Mouse (Mus musculus) stomach, embryonic 16.5 days (tissue): Measurements from ENCODE around the gene Gne. TPM values are rescaled to one million over a fixed set of nuclear protein-coding genes. Genes with fewer than 3 reads are reported as not detected.

ENCODE experiments used
- ATAC-seq: fragments of 200-750 bp; cut with Nextera tagmentation; 2 replicates; pipeline ENCODE4 v1.8.0; 2017; ENCODE audit warnings: moderate number of reproducible peaks, moderate TSS enrichment; ENCODE audit not compliant: insufficient read depth, low FRiP score
- H3K27ac ChIP-seq: fragments of 300-500 bp; sonication (generic); 2 replicates; pipeline ENCODE4 v1.5.1; 2014; ENCODE audit warnings: low read length
- H3K27me3 ChIP-seq: fragments of 300-500 bp; sonication (generic); 2 replicates; pipeline ENCODE4 v1.6.1; 2014; ENCODE audit warnings: low read length, control low read depth, mixed read lengths; ENCODE audit not compliant: control insufficient read depth, insufficient read depth
- H3K36me3 ChIP-seq: fragments of 300-500 bp; sonication (generic); 2 replicates; pipeline ENCODE4 v1.6.1; 2014; ENCODE audit warnings: low read length; ENCODE audit not compliant: control insufficient read depth, insufficient read depth
- H3K4me1 ChIP-seq: fragments of 300-500 bp; sonication (generic); 2 replicates; pipeline ENCODE4 v1.6.1; 2014; ENCODE audit warnings: low read length, control low read depth, mixed read lengths; ENCODE audit not compliant: control insufficient read depth, insufficient read depth
- H3K4me2 ChIP-seq: fragments of 300-500 bp; sonication (generic); 2 replicates; pipeline ENCODE4 v1.6.1; 2014; ENCODE audit warnings: low read depth, low read length, mixed read lengths
- H3K4me3 ChIP-seq: fragments of 300-500 bp; sonication (generic); replicated peaks from 2 replicates; pipeline ENCODE4 v1.5.1; 2014; ENCODE audit warnings: mild to moderate bottlenecking, low read length
- H3K9ac ChIP-seq: fragments of 300-500 bp; sonication (generic); 2 replicates; pipeline ENCODE4 v1.6.1; 2014; ENCODE audit warnings: low read length
- H3K9me3 ChIP-seq: fragments of 300-500 bp; sonication (generic); replicated peaks from 2 replicates; pipeline ENCODE4 v1.6.1; 2016; ENCODE audit warnings: low read length, control low read depth; ENCODE audit not compliant: control insufficient read depth
- WGBS: fragments of 180-500 bp; shearing (Covaris S2); extraction: QIAGEN DNeasy Blood & Tissue Kit; methylation state at CpG from one replicate; pipeline ENCODE4 v1.1.7; 2014; 5-methylcytosine and 5-hydroxymethylcytosine counted together
- polyA plus RNA-seq: library from polyadenylated mRNA; unstranded; fragments of >200 nt; fragmentation: Nextera tagmentation; extraction: Ambion mirVana; gene quantifications from 2 replicates; pipeline ENCODE4 v1.2.1, GENCODE M21; 2015

Gene Gne
- polyA plus RNA-seq, 1 experiment from 2014 or later = 30.0 TPM

DNA sequence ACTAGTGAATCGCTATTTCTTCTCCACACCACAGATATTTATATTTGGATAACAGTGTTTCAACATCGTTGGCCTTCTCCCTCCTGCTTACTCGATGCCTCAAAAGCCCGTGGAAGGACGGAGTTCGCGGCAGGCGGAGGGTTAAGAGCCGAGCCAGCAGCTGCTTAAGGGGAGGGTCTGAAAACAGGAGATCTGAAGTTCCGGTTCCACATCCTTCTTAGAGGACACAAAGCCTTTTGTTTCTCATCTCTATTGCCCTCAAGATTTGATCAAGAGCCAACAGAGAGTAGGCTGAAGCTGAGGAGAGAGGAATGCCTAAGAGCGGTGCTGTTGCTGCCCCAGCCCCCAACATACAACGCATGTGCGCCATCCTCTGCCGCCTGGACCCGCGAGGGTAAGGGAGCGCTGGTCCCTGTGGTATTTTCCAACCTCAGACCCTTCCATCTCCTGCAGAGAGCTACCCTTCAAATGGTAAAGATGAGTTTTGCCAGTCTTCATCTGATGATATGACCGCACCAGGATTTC, 22.4 kb upstream of the Gne start:
- Histone ChIP-seq H3K4me1 (peaks cover 36% of the 10 kb centered on the region), H3K9ac (peak overlapping the region; percentile 31), H3K27me3 (no peaks in the 10 kb centered on the region), H3K27ac (peak overlapping the region; percentile 40; the same call in 1 of the 2 replicates), H3K36me3 (no peaks in the 10 kb centered on the region), H3K9me3 (no peaks in the 10 kb centered on the region), H3K4me3 (peak overlapping the region; percentile 28), H3K4me2 (peak overlapping the region; percentile 42)
- ATAC-seq = 0 out of 2 replicates have a peak, but pooled peaks have one; percentile 49
- 18% methylated on average over 18 of the region's 18 CpGs for WGBS

DNA sequence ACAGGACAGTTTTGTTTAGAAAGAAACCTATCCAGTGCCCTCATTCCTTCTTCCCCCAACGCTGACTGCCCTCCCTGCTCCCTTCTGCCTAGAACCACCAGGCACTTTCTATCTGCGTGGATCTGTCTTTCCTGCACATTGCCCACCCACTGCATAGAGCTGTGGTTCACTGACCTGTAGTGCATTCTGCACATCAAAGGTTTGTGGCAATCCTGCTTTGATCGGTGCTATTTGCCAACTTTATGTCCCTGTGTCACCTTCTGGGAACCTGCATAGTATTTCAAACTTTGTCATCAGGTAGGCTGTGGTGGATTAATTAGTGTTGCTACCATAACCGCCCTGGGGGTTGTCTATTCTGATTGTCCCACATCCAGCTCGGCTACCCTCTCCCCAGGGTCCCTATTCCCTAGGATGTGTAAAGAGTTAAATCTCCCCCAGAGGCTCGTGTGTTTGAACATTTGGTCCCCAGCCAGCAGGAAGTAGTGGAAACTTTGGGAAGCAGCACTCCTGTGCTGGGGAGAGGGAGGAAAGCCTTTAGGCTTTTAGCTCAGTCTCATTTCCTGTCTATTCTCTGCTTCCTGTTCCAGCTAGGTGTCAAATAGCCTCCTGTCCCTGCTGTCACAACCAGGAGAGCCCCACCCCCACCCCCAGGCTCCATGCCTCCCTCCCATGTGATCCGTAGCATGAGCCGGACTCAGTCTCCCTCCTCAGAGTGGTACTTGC, 20.4 kb upstream of the Gne start:
- Histone ChIP-seq H3K9ac (0 out of 2 replicates have a peak overlapping the region, but pooled peaks have one; percentile 23), H3K4me2 (no peak overlapping the region), H3K27ac (peak overlapping the region; percentile 29; the same call in 1 of the 2 replicates), H3K4me3 (no peak overlapping the region), H3K9me3 (no peaks in the 10 kb centered on the region), H3K27me3 (no peaks in the 10 kb centered on the region), H3K36me3 (no peaks in the 10 kb centered on the region), H3K4me1 (peaks cover 36% of the 10 kb centered on the region)
- WGBS = 42% methylated on average over 8 of the region's 8 CpGs
- no peak for ATAC-seq

DNA sequence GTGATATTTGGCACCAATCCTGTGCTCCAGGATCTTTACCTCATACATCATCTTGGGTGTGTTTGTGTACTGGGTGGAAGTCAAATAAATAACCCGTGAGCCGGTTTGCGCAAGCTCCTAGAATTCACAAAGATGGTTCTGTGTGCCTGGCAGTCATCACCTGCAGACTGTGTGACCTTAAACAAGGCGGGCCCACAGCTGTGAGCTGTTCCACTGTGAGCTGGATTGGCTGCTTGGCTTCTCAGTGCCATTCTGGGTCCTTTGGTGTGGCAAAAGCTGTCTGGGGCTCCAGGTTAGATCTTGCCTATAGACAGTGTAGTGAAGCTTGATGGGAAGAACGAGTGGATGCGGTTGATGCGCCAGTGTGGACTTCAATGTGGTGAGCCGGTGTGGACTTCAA, 19.6 kb upstream of the Gne start:
- Histone ChIP-seq H3K4me3 (no peak overlapping the region), H3K27ac (peak overlapping the region; percentile 15; the same call in 1 of the 2 replicates), H3K4me1 (peaks cover 36% of the 10 kb centered on the region), H3K27me3 (no peaks in the 10 kb centered on the region), H3K9me3 (no peaks in the 10 kb centered on the region), H3K4me2 (no peak overlapping the region), H3K9ac (no peak overlapping the region), H3K36me3 (no peaks in the 10 kb centered on the region)
- 61% methylated on average over 8 of the region's 8 CpGs for WGBS
- ATAC-seq = peak; percentile 57; the same call in 1 of the 2 replicates

DNA sequence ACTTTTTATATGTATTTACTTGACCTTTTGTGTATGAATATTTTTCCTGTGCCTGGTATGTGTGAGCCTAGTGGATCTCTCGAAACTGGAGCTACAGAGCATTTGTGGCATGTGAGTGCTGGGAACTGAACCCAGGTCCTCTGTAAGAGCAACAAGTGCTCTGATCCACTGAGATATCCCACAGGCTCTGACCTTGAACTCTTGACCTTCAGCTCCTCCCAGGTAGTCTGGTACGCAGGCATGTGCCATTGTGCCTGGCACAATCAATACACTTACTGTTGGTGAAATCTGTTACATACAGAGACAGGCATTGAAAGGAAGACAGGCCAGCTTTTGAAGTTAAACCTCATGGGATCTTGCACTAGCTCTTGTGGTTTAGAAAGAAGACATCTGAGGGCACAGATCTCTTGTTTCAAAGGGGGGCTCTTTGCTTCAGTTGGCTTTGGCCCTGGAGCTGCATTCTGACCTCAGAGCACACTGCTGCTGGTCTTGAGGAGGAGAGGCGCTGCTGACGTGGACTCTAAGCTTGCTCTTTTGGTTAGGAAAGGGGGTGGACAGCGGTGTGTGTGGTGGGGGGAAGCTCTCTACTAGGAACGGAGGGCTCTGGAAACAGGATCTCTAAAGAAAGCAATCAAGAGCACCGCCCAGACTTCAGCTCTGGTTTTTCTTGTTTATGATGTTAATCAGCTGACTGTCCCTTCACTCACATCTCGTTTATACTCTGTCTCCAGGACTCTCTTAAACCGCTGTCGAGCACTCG, 13.8 kb upstream of the Gne start:
- no peaks in the 10 kb centered on the region for H3K36me3 ChIP-seq
- 33% methylated on average over 11 of the region's 11 CpGs for WGBS
- H3K4me1 ChIP-seq = no peaks in the 10 kb centered on the region
- no peak for ATAC-seq
- no peaks in the 10 kb centered on the region for H3K9me3 ChIP-seq
- no peak overlapping the region for H3K9ac ChIP-seq
- no peak overlapping the region for H3K4me2 ChIP-seq
- H3K4me3 ChIP-seq = no peak overlapping the region
- H3K27ac ChIP-seq = no peak overlapping the region
- H3K27me3 ChIP-seq = no peaks in the 10 kb centered on the region

DNA sequence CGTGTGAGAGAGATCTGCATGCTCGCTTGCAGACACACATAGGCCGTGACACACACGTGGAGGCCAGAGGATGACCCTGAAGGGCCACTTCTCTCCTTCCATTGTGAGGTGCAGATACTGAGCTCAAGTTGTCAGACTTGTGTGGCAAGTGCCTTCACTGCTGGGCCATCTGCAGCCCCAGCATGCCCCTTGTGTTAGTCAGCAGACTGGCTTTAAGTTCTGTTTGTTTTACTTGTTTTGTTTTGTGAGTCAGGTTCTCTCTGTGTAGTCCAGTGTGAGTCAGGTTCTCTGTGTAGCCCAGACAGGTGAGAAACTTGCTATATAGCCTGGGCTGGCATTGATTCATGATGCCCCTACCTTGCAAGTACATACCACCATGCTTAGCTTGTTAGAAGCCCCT, 10.5 kb upstream of the Gne start:
- WGBS = 75% methylated on average over 4 of the region's 4 CpGs
- Histone ChIP-seq H3K27me3 (no peaks in the 10 kb centered on the region), H3K4me2 (no peak overlapping the region), H3K9ac (no peak overlapping the region), H3K36me3 (no peaks in the 10 kb centered on the region), H3K4me1 (no peaks in the 10 kb centered on the region), H3K9me3 (no peaks in the 10 kb centered on the region), H3K27ac (peak overlapping the region; percentile 38; the same call in 1 of the 2 replicates), H3K4me3 (no peak overlapping the region)
- peak; percentile 62; the same call in 1 of the 2 replicates for ATAC-seq

DNA sequence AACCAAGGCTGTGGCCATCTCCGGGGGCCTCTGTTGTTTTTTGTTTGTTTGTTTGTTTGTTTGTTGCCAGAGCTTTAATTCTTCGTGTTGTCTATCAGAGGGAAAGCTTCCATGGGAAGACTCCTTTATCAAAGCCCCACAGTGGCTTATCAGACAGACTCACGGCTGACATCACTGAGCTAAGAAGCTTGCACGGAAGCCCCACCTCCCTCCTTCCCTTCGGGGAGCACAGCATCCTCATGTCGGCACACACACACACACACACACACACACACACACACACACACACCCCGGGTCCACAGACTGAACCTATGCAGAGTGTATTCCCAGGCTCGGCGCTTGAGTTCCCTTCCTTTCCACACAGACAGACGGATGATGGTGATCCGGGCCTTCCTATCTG, 8.4 kb upstream of the Gne start:
- no peaks in the 10 kb centered on the region for H3K4me1 ChIP-seq
- H3K4me3 ChIP-seq = no peak overlapping the region
- no peaks in the 10 kb centered on the region for H3K27me3 ChIP-seq
- no peaks in the 10 kb centered on the region for H3K9me3 ChIP-seq
- peak overlapping the region; percentile 33; the same call in 1 of the 2 replicates for H3K27ac ChIP-seq
- H3K4me2 ChIP-seq = no peak overlapping the region
- WGBS = 72% methylated on average over 11 of the region's 11 CpGs
- no peak for ATAC-seq
- no peaks in the 10 kb centered on the region for H3K36me3 ChIP-seq
- H3K9ac ChIP-seq = no peak overlapping the region

DNA sequence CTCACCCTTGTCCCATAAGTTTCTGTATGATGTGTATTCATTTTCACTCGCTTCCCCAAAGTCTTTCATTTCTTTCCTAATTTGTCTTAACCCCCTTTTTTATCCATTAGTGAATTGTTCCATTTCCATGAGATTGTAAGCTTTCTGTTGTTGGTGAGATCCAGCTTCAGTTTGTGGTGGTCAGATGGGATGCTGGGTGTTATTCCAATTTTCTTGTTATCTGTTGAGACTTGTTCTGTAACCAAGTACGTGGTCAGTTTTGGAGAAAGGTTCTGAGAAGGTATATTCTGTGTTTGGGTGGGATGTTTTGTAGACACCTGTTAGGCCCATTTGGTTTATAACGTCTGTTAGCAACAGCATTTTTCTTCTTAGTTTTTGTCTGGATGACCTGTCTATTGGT, 1.6 kb upstream of the Gne start:
- Histone ChIP-seq H3K27ac (no peak overlapping the region), H3K4me1 (no peaks in the 10 kb centered on the region), H3K4me2 (no peak overlapping the region), H3K9me3 (no peaks in the 10 kb centered on the region), H3K9ac (no peak overlapping the region), H3K4me3 (no peak overlapping the region), H3K27me3 (no peaks in the 10 kb centered on the region), H3K36me3 (no peaks in the 10 kb centered on the region)
- no peak for ATAC-seq
- WGBS = 84% methylated on average over 3 of the region's 3 CpGs

DNA sequence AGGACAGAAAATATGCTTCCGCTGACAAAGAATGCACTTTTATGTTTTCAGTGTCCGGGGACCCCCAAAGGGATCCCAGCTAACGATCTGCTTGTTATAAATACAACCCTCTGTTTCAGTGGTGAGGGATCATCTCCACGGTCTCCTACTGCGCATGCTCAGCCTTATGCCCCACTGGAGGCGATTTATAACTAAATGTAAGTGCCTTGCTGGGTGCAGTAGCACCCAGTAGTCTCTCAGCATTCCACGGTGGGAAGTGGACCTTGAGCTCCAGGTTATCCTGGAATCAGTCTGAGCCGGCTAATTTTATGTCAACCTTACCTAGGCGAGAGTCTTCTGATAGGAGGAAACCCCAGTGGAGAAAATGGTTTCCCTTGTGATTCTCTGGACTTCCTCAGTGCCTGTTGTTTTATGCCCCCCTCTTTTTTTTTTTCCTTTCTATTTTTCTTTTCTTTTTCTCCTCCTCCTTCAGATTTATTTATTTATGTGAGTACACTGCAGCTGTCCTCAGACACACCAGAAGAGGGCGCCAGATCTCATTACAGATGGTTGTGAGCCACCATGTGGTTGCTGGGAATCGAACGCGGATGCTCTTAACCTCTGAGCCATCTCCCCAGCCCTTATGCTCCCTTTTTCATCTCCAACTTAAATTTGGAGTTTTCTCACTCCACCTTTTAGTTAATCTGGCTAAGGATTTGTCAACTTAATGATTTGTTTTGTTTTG, 787 bp upstream of the Gne start:
- Histone ChIP-seq H3K36me3 (no peaks in the 10 kb centered on the region), H3K4me2 (peak overlapping the region; percentile 33), H3K9ac (no peak overlapping the region), H3K4me3 (no peak overlapping the region), H3K27ac (no peak overlapping the region), H3K27me3 (no peaks in the 10 kb centered on the region), H3K9me3 (no peaks in the 10 kb centered on the region), H3K4me1 (no peaks in the 10 kb centered on the region)
- WGBS = 79% methylated on average over 13 of the region's 13 CpGs
- ATAC-seq = no peak
